Mouse (Mus musculus): Measurements from ENCODE around the gene Tfdp2. TPM values are rescaled to one million over a fixed set of nuclear protein-coding genes. Genes with fewer than 3 reads are reported as not detected.

Tfdp2 gene
- polyA plus RNA-seq, 1 experiment, result 17.0 TPM

DNA sequence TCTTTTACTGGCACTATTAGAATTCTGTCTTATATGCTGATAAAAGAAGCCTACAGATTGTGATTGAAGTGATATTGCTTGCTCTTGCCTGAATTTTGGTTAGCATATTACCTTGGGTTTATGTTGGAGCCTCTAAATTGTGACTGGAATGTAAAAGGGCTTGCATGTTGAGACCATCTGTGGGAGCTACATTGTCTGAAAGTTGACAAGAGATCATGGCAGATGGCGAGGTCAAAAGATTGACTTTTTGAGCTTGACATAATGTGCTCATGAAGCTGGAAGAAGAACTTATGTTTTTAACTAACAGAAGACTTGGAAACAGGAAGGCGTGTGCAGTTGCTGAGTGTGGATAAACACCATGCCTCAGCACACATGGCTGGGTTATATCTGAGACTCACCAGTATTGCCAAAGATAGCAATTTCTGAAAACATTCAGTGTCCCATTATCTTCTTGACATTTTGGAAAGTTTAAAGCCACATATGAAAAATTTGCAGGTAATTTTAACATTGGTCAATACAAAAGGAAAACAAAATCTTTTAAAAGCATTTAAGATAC lies 23.1 kb downstream of the Tfdp2 start:
- Histone ChIP-seq H3K4me1 (ENCODE audit: control insufficient read depth, insufficient read depth, low read length) (no peaks in the 10 kb centered on the region), H3K27ac (ENCODE audit: insufficient read depth, low read length) (no peak overlapping the region), H3K4me3 (ENCODE audit: insufficient read depth, low read length) (no peak overlapping the region)
- no peak for TF ChIP-seq POLR2A (IDR thresholded peaks at IDR 0.05; ENCODE audit: extremely low read depth, insufficient read depth, low read length)
- TF ChIP-seq CTCF (IDR thresholded peaks at IDR 0.05; ENCODE audit: extremely low read depth, insufficient read depth, low read length), result no peak

DNA sequence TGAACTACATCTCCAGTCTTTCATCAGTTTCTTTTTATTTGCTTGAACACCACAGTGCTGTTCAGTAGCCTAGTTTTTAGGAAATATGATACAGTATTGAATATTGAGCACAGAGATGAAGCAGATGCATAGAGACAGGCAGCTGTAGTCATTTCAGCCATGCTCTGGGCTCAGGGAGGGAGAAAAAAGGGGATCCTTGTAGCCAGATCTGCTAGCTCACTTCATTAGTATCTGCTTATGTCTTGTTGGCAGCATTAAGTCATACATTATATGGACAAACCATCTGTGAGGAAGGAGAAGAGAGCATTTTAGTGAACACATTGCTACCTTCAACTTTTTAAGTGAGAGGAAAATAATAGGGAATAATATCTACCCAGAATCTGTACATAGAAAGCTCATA lies 24.3 kb downstream of the Tfdp2 start:
- Histone ChIP-seq H3K4me1 (ENCODE audit: control insufficient read depth, insufficient read depth, low read length) (no peaks in the 10 kb centered on the region), H3K27ac (ENCODE audit: insufficient read depth, low read length) (no peak overlapping the region), H3K4me3 (ENCODE audit: insufficient read depth, low read length) (no peak overlapping the region)
- TF ChIP-seq CTCF (IDR thresholded peaks at IDR 0.05; ENCODE audit: extremely low read depth, insufficient read depth, low read length) (no peak), POLR2A (IDR thresholded peaks at IDR 0.05; ENCODE audit: extremely low read depth, insufficient read depth, low read length) (no peak)

DNA sequence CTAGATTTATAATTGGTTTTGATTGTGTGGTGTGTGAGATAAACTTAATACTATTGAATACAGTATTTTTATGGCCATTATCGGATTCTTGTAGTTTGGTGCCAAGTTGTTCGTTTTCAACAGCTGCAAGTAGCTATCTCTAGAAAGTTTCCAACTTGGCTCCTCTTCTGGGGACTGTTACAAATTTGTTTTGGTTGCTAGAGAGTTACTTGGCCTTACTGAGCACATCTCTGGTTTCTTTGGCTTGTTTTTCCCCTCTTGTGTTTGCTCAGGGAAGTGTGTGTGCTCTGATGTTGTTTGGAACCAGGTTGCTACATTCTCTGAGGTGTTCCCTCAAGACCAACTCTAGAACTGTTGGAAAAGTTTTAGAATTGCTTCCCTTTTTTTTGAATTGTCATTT lies 27.2 kb downstream of the Tfdp2 start:
- Histone ChIP-seq H3K27ac (ENCODE audit: insufficient read depth, low read length) (no peak overlapping the region), H3K4me3 (ENCODE audit: insufficient read depth, low read length) (no peak overlapping the region), H3K4me1 (ENCODE audit: control insufficient read depth, insufficient read depth, low read length) (no peaks in the 10 kb centered on the region)
- no peak for TF ChIP-seq POLR2A (IDR thresholded peaks at IDR 0.05; ENCODE audit: extremely low read depth, insufficient read depth, low read length)
- TF ChIP-seq CTCF (IDR thresholded peaks at IDR 0.05; ENCODE audit: extremely low read depth, insufficient read depth, low read length), result no peak

DNA sequence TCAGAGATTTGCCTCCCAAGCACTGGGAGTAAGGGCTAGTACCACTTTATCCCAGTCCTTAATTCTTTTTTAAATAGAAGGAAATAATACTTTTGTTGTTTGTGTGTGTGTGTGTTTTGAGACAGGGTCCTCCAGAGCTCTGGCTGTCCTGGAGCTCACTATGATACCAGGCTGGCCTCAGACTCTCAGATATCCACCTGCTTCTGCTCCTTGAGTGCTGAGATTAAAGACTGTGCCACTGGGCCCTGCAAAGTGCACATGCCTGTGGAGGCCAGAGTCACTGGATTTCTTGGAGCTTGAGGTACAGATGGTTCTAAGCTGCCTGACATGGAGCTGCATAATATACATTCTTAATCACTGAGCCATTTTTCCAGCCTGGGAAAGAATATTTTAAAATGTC lies 32.2 kb downstream of the Tfdp2 start:
- no peak overlapping the region for H3K4me3 ChIP-seq (ENCODE audit: insufficient read depth, low read length)
- H3K4me1 ChIP-seq (ENCODE audit: control insufficient read depth, insufficient read depth, low read length), result no peaks in the 10 kb centered on the region
- no peak for TF ChIP-seq POLR2A (IDR thresholded peaks at IDR 0.05; ENCODE audit: extremely low read depth, insufficient read depth, low read length)
- no peak for TF ChIP-seq CTCF (IDR thresholded peaks at IDR 0.05; ENCODE audit: extremely low read depth, insufficient read depth, low read length)
- H3K27ac ChIP-seq (ENCODE audit: insufficient read depth, low read length), result no peak overlapping the region

DNA sequence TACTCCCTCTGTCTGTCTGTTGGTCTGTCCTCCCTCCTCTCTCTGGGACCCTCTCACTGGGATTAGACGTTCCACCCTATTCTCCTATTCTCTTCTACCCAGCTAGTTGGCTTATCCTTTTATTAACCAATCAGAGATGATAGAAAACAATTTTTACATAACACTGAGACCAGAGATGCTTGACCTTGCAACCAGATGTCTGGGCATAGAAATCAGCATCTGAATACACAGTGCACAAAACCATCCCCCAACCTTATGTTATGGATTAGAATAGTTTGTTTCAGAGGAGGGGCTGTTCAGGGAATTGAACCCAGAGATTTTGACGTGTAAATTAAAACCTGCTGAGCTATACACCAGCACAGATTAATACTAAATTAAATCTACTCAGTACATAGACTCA lies 34.2 kb downstream of the Tfdp2 start:
- TF ChIP-seq POLR2A (IDR thresholded peaks at IDR 0.05; ENCODE audit: extremely low read depth, insufficient read depth, low read length) (no peak), CTCF (IDR thresholded peaks at IDR 0.05; ENCODE audit: extremely low read depth, insufficient read depth, low read length) (no peak)
- Histone ChIP-seq H3K4me1 (ENCODE audit: control insufficient read depth, insufficient read depth, low read length) (no peaks in the 10 kb centered on the region), H3K27ac (ENCODE audit: insufficient read depth, low read length) (no peak overlapping the region), H3K4me3 (ENCODE audit: insufficient read depth, low read length) (no peak overlapping the region)

DNA sequence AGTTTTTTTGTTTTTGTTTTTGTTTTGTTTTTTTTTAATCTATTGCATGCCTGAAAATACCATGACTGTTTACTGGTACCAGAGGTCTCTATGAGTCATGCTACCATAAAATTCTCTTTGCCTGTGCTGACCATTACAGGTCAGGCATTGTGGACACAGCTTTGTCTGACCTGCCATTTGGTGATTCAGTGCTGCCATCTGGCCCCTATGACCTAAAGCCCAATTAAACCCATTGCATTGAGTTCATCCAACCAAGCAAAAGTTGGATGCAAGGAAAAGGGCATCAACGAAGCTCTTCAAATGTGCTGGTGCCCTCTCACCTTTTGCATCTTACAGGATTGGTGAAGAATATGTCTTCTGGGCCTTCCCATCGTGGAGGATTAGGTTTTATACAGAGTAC lies 39.4 kb downstream of the Tfdp2 start:
- no peak overlapping the region for H3K27ac ChIP-seq (ENCODE audit: insufficient read depth, low read length)
- no peak overlapping the region for H3K4me3 ChIP-seq (ENCODE audit: insufficient read depth, low read length)
- TF ChIP-seq POLR2A (IDR thresholded peaks at IDR 0.05; ENCODE audit: extremely low read depth, insufficient read depth, low read length) (no peak), CTCF (IDR thresholded peaks at IDR 0.05; ENCODE audit: extremely low read depth, insufficient read depth, low read length) (no peak)
- no peaks in the 10 kb centered on the region for H3K4me1 ChIP-seq (ENCODE audit: control insufficient read depth, insufficient read depth, low read length)

DNA sequence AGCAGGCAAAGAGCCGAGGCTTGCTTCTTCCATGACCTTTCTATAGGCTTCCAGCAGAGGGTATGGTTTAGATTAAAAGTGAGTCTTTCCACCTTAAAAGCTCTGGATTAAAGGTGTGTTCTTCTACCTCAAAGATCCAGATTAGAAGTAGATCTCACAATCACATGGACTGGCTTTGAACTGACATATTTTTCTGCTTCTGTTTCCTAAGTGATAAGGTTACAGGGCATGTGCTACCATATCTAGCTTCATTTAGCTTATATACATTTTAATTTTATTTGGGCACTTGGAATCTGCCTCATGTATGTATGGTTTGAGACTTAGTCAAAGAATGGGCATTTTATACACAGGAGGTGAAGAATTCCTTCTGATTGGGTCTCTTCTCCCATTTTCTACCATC lies 41.3 kb downstream of the Tfdp2 start:
- no peak overlapping the region for H3K4me3 ChIP-seq (ENCODE audit: insufficient read depth, low read length)
- H3K4me1 ChIP-seq (ENCODE audit: control insufficient read depth, insufficient read depth, low read length), result no peaks in the 10 kb centered on the region
- TF ChIP-seq CTCF (IDR thresholded peaks at IDR 0.05; ENCODE audit: extremely low read depth, insufficient read depth, low read length) (no peak), POLR2A (IDR thresholded peaks at IDR 0.05; ENCODE audit: extremely low read depth, insufficient read depth, low read length) (no peak)
- no peak overlapping the region for H3K27ac ChIP-seq (ENCODE audit: insufficient read depth, low read length)

DNA sequence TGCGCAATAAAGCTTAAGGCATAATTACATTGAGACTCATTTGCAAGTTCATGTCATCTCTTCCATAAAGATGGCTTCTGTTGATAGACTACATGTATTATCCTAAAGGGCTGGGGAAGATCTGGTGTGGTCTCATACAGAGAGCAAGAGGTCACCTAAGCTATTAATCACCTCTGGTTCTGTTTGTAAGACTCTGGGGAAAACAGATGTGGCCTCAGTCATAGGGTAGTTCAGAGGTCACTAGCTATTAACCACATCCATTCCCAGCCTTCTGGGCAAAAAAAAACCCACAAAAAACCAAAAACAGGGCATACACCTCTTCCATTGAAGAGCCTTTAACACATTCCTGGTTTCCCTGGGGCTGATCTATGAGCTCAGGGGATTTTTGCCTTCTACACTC lies 42.2 kb downstream of the Tfdp2 start:
- TF ChIP-seq POLR2A (IDR thresholded peaks at IDR 0.05; ENCODE audit: extremely low read depth, insufficient read depth, low read length) (no peak), CTCF (IDR thresholded peaks at IDR 0.05; ENCODE audit: extremely low read depth, insufficient read depth, low read length) (no peak)
- no peak overlapping the region for H3K4me3 ChIP-seq (ENCODE audit: insufficient read depth, low read length)
- H3K4me1 ChIP-seq (ENCODE audit: control insufficient read depth, insufficient read depth, low read length), result no peaks in the 10 kb centered on the region
- no peak overlapping the region for H3K27ac ChIP-seq (ENCODE audit: insufficient read depth, low read length)

DNA sequence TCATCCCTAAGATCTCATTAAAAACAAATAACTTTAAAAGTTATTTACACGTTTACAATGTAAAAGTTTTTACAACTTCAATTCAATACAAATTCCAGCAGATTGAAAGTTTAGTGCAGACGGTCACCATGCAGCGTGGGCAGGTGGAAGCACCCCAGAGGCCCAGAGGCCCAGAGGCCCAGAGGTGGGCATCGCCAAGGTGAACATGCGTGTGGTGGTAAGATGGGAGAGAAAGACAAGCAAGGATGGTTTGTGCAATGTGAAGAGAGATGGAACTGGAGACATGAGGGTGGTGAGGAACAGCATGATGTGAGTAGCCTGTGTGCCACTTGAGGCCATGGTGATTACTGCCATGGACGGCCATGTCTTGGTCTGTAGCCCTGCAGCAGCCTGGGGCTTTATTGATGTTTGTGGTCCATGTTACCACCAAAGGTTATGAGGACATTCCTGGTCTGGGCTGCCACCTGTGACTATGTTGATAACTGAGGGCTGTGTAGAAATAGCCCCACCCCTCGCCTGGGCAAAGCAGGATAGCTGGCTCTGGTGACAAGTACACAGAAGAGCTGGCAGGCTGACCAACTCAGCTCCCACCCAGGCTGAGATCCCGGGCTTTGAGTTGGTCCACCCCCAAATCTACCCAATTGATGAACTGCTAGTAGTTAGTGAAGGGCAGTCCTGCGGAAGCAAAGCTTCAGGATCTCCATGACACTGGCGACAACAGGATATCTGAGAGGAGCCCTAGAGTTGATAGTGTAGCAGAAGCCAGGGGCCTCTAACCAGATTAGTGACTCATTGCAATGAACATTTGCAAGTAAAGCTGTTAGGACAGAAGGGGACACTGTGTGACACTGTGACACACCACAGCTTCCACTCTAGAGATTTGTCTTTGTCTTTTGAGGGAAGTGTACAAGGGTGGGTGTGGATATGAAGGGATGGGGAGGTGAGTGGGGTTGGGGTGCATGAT lies 45.3 kb downstream of the Tfdp2 start:
- H3K27ac ChIP-seq (ENCODE audit: insufficient read depth, low read length), result no peak overlapping the region
- TF ChIP-seq POLR2A (IDR thresholded peaks at IDR 0.05; ENCODE audit: extremely low read depth, insufficient read depth, low read length) (no peak), CTCF (IDR thresholded peaks at IDR 0.05; ENCODE audit: extremely low read depth, insufficient read depth, low read length) (no peak)
- H3K4me3 ChIP-seq (ENCODE audit: insufficient read depth, low read length), result no peak overlapping the region
- no peaks in the 10 kb centered on the region for H3K4me1 ChIP-seq (ENCODE audit: control insufficient read depth, insufficient read depth, low read length)

DNA sequence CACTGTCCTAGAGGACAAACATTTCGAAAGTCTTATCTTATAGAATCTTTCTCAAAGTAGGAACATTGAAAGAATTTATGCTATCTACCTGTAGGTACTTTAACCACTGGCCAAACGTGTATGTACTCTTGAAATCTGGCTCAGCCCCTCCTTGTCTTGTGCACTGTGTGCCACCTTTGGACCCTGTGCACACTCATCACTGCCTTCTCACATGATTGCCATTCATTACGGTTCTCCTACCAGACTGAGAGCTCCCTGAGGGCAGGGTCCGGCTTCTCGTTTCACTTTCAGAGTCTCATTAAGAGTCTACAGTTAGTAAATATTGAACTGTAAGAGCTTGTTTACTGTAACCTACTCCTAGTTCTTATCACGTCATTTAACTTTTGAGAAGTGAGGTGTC lies 47.8 kb downstream of the Tfdp2 start:
- Histone ChIP-seq H3K4me3 (ENCODE audit: insufficient read depth, low read length) (no peak overlapping the region), H3K27ac (ENCODE audit: insufficient read depth, low read length) (no peak overlapping the region), H3K4me1 (ENCODE audit: control insufficient read depth, insufficient read depth, low read length) (no peaks in the 10 kb centered on the region)
- TF ChIP-seq POLR2A (IDR thresholded peaks at IDR 0.05; ENCODE audit: extremely low read depth, insufficient read depth, low read length) (no peak), CTCF (IDR thresholded peaks at IDR 0.05; ENCODE audit: extremely low read depth, insufficient read depth, low read length) (no peak)
